Mouse (Mus musculus) B cell, adult (primary cell): ENCODE data around the gene Klc1. TPM values are rescaled to one million over a fixed set of nuclear protein-coding genes. Genes with fewer than 3 reads are reported as not detected.

Source experiments
- total RNA-seq: library from RNA; stranded (reverse); gene quantifications from 4 replicates; pipeline ENCODE4 v1.2.4, GENCODE M21; 2023; ENCODE audit not compliant: inconsistent age

The Klc1 gene
- 61.8 to 71.7 TPM (median 69.0 TPM) in 4 replicates for total RNA-seq

DNA sequence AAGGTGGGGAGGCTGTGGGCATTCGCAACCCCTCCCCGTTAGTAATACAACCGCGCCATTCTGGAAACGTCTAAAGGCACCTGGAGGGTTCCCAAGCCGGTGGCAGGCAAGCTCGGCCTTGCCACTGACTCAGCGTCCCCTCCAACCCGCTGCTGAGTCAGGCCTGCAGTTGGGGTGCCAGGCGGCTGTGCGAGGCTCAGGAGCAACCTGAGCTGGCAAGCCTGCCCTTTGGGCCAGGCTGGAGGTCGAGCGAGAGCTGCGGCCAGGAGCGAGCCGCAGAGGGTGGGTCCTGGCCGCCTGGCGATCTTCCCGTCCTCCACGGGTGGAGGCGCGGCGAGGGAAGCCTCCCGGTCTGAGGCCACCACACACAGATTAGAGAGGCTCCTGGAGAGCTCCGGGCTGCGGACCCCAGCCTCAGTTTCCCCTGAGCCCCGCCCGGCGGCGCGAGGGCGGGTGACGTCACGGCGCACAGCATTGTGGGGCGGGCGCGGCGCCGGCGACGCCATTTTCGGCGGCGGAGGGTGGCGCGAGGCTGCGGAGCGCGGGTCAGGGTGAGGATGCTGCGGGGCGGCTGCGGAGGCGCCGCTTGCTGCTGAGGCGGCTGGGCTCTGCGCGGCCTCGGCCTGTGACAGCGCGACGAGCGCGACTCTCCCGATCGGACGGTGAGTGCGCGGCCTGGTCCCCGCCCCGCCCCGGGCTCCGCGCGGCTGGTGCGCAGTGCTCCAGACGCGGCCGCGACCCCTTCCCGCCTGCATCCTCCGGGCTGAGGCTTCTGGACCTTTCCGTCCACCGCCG, at the start of gene Klc1:
Klc1 (plus strand) TSS at position 469 of the 795 bp plus-strand sequence.

DNA sequence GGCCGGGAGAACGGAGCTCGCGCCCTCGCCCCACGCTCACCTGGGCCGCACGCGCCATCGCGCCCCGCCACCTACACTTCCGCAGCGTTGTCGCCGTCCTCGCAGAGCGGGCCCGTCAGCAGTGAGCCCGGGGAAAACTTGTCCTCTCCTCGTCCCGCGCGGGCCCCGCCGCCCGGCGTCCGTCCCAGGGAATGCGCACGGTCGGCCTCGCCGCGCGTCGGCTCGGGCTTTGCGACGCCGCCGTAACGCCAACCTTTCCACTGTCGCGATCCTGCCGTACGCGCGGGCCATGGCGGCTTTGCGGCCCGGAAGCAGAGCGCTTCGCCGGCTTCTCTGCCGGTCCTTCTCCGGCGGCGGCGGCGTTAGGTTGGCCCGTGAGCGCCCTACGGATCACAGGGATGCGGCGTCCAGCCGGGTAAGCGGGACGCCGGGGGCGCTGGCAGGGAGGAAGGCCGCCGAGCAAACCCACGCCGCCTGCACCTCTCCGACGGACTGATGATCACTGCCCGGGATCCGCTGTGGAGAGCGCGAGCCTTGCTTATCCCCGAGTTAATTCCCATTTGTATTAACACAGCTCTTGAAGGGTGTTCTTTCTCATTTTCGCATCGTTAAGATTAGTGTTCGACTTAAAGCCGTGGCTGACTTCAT, 45.5 kb upstream of the Klc1 start, which contains the start of the genes Bag5 and Apopt1:
Bag5 (minus strand) TSS at position 254 of the 648 bp plus-strand sequence.
Apopt1 (plus strand) TSS at position 258 of the 648 bp plus-strand sequence.

DNA sequence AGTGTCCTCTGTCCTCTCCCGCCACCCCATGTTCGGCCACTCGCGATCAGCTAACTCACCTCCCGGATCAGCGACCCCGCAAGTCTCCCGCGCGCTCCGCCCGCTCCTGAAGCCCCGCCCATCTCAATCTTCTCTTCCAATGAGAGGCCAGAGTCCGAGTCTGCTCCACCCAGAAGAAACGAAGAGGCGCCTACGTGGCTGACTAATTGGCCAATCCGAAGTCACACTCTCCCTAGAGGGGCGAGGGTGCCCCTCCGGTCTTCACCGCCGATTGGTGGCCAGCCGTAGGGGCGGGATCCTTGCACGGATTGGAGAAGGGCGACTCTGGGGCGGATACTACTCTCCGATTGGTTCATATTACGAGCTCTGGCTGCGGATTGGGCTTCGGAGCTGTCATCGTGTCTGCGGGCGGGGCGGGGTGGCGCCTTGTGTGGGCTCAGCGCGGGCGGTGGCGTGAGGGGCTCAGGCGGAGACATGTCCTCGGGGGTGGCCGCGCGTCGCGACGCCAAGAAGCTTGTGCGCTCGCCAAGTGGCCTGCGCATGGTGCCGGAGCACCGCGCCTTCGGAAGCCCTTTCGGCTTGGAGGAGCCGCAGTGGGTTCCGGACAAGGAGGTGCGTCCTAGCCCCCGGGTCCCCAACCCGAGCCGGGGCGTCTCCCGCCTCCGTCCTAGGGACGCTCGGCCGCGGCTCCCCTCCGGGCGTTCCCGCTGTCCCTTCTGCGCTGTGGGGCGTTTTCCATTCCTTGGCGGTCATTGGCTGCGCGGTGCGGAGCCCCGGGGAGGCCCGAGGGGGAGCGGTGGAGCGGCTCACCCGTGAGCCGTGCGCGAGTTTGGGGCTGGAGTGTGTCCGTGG, 55.3 kb downstream of the Klc1 start, which contains the start of the genes Xrcc3 and Zfyve21:
Xrcc3 (minus strand) TSS at position 108 of the 852 bp plus-strand sequence.
Zfyve21 (plus strand) TSS at position 405 of the 852 bp plus-strand sequence.

Other genes starting within 250 kb of the Klc1 start
- 1,143 to 1,183 TPM (median 1,153 TPM) in 4 replicates for gene Eif5, start 220.8 kb upstream of the Klc1 start, total RNA-seq
- 78.0 to 91.5 TPM (median 82.6 TPM) in 4 replicates for gene Mark3, start 184.3 kb upstream of the Klc1 start, total RNA-seq
- 1.2 to 2.4 TPM (median 1.6 TPM) in 4 replicates for gene Ckb, start 86.5 kb upstream of the Klc1 start, total RNA-seq
- 14.8 to 18.2 TPM (median 15.2 TPM) in 4 replicates for gene Trmt61a, start 80.7 kb upstream of the Klc1 start, total RNA-seq
- gene Bag5, start 45.6 kb upstream of the Klc1 start, total RNA-seq: 21.4 to 29.7 TPM (median 22.3 TPM) in 4 replicates
- gene Apopt1, start 45.6 kb upstream of the Klc1 start, total RNA-seq: 22.4 to 28.0 TPM (median 25.9 TPM) in 4 replicates
- gene Xrcc3, start 55.0 kb downstream of the Klc1 start, total RNA-seq: 1.2 to 3.9 TPM (median 2.6 TPM) in 4 replicates
- gene Zfyve21, start 55.3 kb downstream of the Klc1 start, total RNA-seq: 1.6 to 3.4 TPM (median 2.1 TPM) in 4 replicates
- 41.6 to 52.2 TPM (median 44.6 TPM) in 4 replicates for gene Ppp1r13b, start 149.3 kb downstream of the Klc1 start, total RNA-seq
- gene Atp5mpl, start 208.1 kb downstream of the Klc1 start, total RNA-seq: 145 to 192 TPM (median 178 TPM) in 4 replicates
- gene Tdrd9, start 212.7 kb downstream of the Klc1 start, total RNA-seq: not detected in 4 replicates
- not detected in 4 replicates for gene Rd3l, start 222.5 kb downstream of the Klc1 start, total RNA-seq